Mouse (Mus musculus) hindbrain, embryonic 13.5 days (tissue): ENCODE measurements at regions not wholly inside any gene's neighbourhood (a gene's known extent, or its start where the extent isn't known, plus 50 kb on each side); places are given as distances from the start of the nearest gene placed in this dataset.

Experiments used
- ATAC-seq: fragments of 200-750 bp; cut with Nextera tagmentation; 2 replicates; pipeline ENCODE4 v1.8.0; 2017; ENCODE audit warnings: moderate TSS enrichment; ENCODE audit not compliant: low FRiP score
- H3K27ac ChIP-seq: fragments of 300-500 bp; sonication (generic); 2 replicates; pipeline ENCODE4 v1.5.1; 2015; ENCODE audit warnings: inconsistent platforms, mild to moderate bottlenecking, moderate library complexity
- H3K27me3 ChIP-seq: fragments of 300-500 bp; sonication (generic); 2 replicates; pipeline ENCODE4 v1.6.1; 2015; ENCODE audit warnings: mild to moderate bottlenecking, inconsistent platforms
- H3K36me3 ChIP-seq: fragments of 300-500 bp; sonication (generic); 2 replicates; pipeline ENCODE4 v1.6.1; 2015; ENCODE audit warnings: mild to moderate bottlenecking, inconsistent platforms
- H3K4me1 ChIP-seq: fragments of 300-500 bp; sonication (generic); replicated peaks from 2 replicates; pipeline ENCODE4 v1.6.1; 2015; ENCODE audit warnings: inconsistent platforms
- H3K4me2 ChIP-seq: fragments of 300-500 bp; sonication (generic); 2 replicates; pipeline ENCODE4 v1.6.1; 2015; ENCODE audit warnings: inconsistent platforms, mild to moderate bottlenecking, moderate library complexity
- H3K4me3 ChIP-seq: fragments of 300-500 bp; sonication (generic); 2 replicates; pipeline ENCODE4 v1.5.1; 2015; ENCODE audit warnings: mild to moderate bottlenecking, inconsistent platforms
- H3K9ac ChIP-seq: fragments of 300-500 bp; sonication (generic); 2 replicates; pipeline ENCODE4 v1.6.1; 2015; ENCODE audit warnings: mild to moderate bottlenecking, inconsistent platforms
- H3K9me3 ChIP-seq: fragments of 300-500 bp; sonication (generic); 2 replicates; pipeline ENCODE4 v1.6.1; 2016; ENCODE audit warnings: inconsistent platforms
- WGBS: fragments of 180-500 bp; shearing (Covaris S2); methylation state at CpG from one replicate; pipeline ENCODE4 v1.1.7; 2015; 5-methylcytosine and 5-hydroxymethylcytosine counted together

- H3K27ac ChIP-seq, result no peak overlapping the region
- H3K4me1 ChIP-seq, result peaks cover 27% of the 10 kb centered on the region
- 69% methylated on average over 8 of the region's 8 CpGs for WGBS
- H3K27me3 ChIP-seq, result peaks cover 5% of the 10 kb centered on the region; the same call in 1 of the 2 replicates
- H3K36me3 ChIP-seq, result no peaks in the 10 kb centered on the region
- ATAC-seq, result no peak
- no peaks in the 10 kb centered on the region for H3K9me3 ChIP-seq
- H3K4me3 ChIP-seq, result no peak overlapping the region
- H3K9ac ChIP-seq, result no peak overlapping the region
- H3K4me2 ChIP-seq, result no peak overlapping the region
These were observed 262.0 kb upstream of the Kazn start for GRCm38 (mm10) chr4:142501177-142501576.

- no peaks in the 10 kb centered on the region for H3K36me3 ChIP-seq
- no peak; the same call in 1 of the 2 replicates for ATAC-seq
- H3K4me3 ChIP-seq, result no peak overlapping the region
- no peak overlapping the region for H3K4me2 ChIP-seq
- 67% methylated on average over 7 of the region's 7 CpGs for WGBS
- no peak overlapping the region for H3K27ac ChIP-seq
- H3K9ac ChIP-seq, result no peak overlapping the region
- H3K9me3 ChIP-seq, result no peaks in the 10 kb centered on the region
- peaks cover 8% of the 10 kb centered on the region; the same call in 1 of the 2 replicates for H3K27me3 ChIP-seq
- peaks cover 23% of the 10 kb centered on the region for H3K4me1 ChIP-seq
These were observed 261.3 kb upstream of the Kazn start for GRCm38 (mm10) chr4:142500541-142500940.

- no peak overlapping the region for H3K27ac ChIP-seq
- H3K9ac ChIP-seq, result no peak overlapping the region
- 54% methylated on average over 12 of the region's 12 CpGs for WGBS
- H3K4me3 ChIP-seq, result no peak overlapping the region
- peaks cover 11% of the 10 kb centered on the region; the same call in 1 of the 2 replicates for H3K27me3 ChIP-seq
- no peak overlapping the region for H3K4me2 ChIP-seq
- H3K36me3 ChIP-seq, result no peaks in the 10 kb centered on the region
- no peak for ATAC-seq
- peaks cover 21% of the 10 kb centered on the region for H3K4me1 ChIP-seq
- no peaks in the 10 kb centered on the region for H3K9me3 ChIP-seq
These were observed 257.4 kb upstream of the Kazn start for GRCm38 (mm10) chr4:142496605-142497004.

- H3K27me3 ChIP-seq, result peaks cover 11% of the 10 kb centered on the region; the same call in 1 of the 2 replicates
- 83% methylated on average over 10 of the region's 10 CpGs for WGBS
- ATAC-seq, result no peak
- no peak overlapping the region for H3K4me2 ChIP-seq
- H3K36me3 ChIP-seq, result no peaks in the 10 kb centered on the region
- H3K4me3 ChIP-seq, result no peak overlapping the region
- no peaks in the 10 kb centered on the region for H3K9me3 ChIP-seq
- H3K9ac ChIP-seq, result no peak overlapping the region
- no peak overlapping the region for H3K27ac ChIP-seq
- peaks cover 10% of the 10 kb centered on the region for H3K4me1 ChIP-seq
These were observed 253.8 kb upstream of the Kazn start for GRCm38 (mm10) chr4:142492926-142493492.

- Histone ChIP-seq H3K9ac (0 out of 2 replicates have a peak overlapping the region, but pooled peaks have one; percentile 3), H3K4me2 (no peak overlapping the region), H3K9me3 (no peaks in the 10 kb centered on the region), H3K4me3 (no peak overlapping the region), H3K36me3 (no peaks in the 10 kb centered on the region), H3K27ac (peak overlapping the region; percentile 31; the same call in 1 of the 2 replicates), H3K4me1 (peaks cover 11% of the 10 kb centered on the region), H3K27me3 (no peaks in the 10 kb centered on the region)
- no peak for ATAC-seq
- WGBS, result 51% methylated on average over 4 of the region's 4 CpGs
These were observed 246.7 kb upstream of the Kazn start for GRCm38 (mm10) chr4:142485784-142486423.

- ATAC-seq, result no peak
- 0 out of 2 replicates have a peak, but pooled peaks cover 6% of the 10 kb centered on the region for H3K27me3 ChIP-seq
- no peaks in the 10 kb centered on the region for H3K36me3 ChIP-seq
- 77% methylated on average over 10 of the region's 10 CpGs for whole genome bisulfite sequencing
- peak overlapping the region; percentile 62 for H3K9ac ChIP-seq
- peaks cover 32% of the 10 kb centered on the region for H3K4me1 ChIP-seq
- H3K4me2 ChIP-seq, result peak overlapping the region; percentile 63
- H3K27ac ChIP-seq, result no peak overlapping the region
- H3K4me3 ChIP-seq, result peak overlapping the region; percentile 35
- H3K9me3 ChIP-seq, result no peaks in the 10 kb centered on the region
These were observed 236.4 kb upstream of the Kazn start for GRCm38 (mm10) chr4:142475632-142476031.

- Histone ChIP-seq H3K4me3 (peak overlapping the region; percentile 35), H3K9me3 (no peaks in the 10 kb centered on the region)
- 84% methylated on average over 7 of the region's 7 CpGs for WGBS
These were observed 235.4 kb upstream of the Kazn start for GRCm38 (mm10) chr4:142474626-142475025.

GRCm38 (mm10) chr4:142474018-142474417 is 234.8 kb upstream of the Kazn start:
- ATAC-seq, result peak; percentile 59; the same call in 1 of the 2 replicates
- Histone ChIP-seq H3K4me3 (no peak overlapping the region), H3K4me1 (peaks cover 32% of the 10 kb centered on the region), H3K9me3 (no peaks in the 10 kb centered on the region), H3K27ac (no peak overlapping the region), H3K27me3 (0 out of 2 replicates have a peak, but pooled peaks cover 6% of the 10 kb centered on the region), H3K9ac (no peak overlapping the region), H3K4me2 (peak overlapping the region; percentile 63), H3K36me3 (no peaks in the 10 kb centered on the region)
- 39% methylated on average over 12 of the region's 12 CpGs for WGBS

More at GRCm38 (mm10) chr4:142474626-142475025, 235.4 kb upstream of the Kazn start:
- H3K27ac ChIP-seq, result no peak overlapping the region
- no peak for ATAC-seq
- H3K4me2 ChIP-seq, result peak overlapping the region; percentile 63
- H3K4me1 ChIP-seq, result peaks cover 32% of the 10 kb centered on the region
- H3K9ac ChIP-seq, result no peak overlapping the region
- H3K27me3 ChIP-seq, result 0 out of 2 replicates have a peak, but pooled peaks cover 6% of the 10 kb centered on the region
- H3K36me3 ChIP-seq, result no peaks in the 10 kb centered on the region

GRCm38 (mm10) chr4:142473284-142473683 is 234.1 kb upstream of the Kazn start:
- 78% methylated on average over 8 of the region's 8 CpGs for WGBS
- no peaks in the 10 kb centered on the region for H3K9me3 ChIP-seq
- H3K36me3 ChIP-seq, result no peaks in the 10 kb centered on the region
- 0 out of 2 replicates have a peak, but pooled peaks cover 6% of the 10 kb centered on the region for H3K27me3 ChIP-seq
- peaks cover 34% of the 10 kb centered on the region for H3K4me1 ChIP-seq
- H3K9ac ChIP-seq, result no peak overlapping the region
- no peak overlapping the region for H3K4me2 ChIP-seq
- ATAC-seq, result no peak
- H3K27ac ChIP-seq, result no peak overlapping the region
- no peak overlapping the region for H3K4me3 ChIP-seq

GRCm38 (mm10) chr4:142472332-142472731 is 233.1 kb upstream of the Kazn start:
- Histone ChIP-seq H3K9me3 (no peaks in the 10 kb centered on the region), H3K4me1 (peaks cover 41% of the 10 kb centered on the region), H3K27ac (no peak overlapping the region), H3K27me3 (0 out of 2 replicates have a peak, but pooled peaks cover 6% of the 10 kb centered on the region), H3K36me3 (no peaks in the 10 kb centered on the region), H3K4me2 (no peak overlapping the region), H3K4me3 (no peak overlapping the region), H3K9ac (no peak overlapping the region)
- ATAC-seq, result no peak
- WGBS, result 86% methylated on average over 3 of the region's 3 CpGs

- Histone ChIP-seq H3K27ac (no peak overlapping the region), H3K4me3 (no peak overlapping the region), H3K36me3 (peaks cover 4% of the 10 kb centered on the region; the same call in 1 of the 2 replicates), H3K27me3 (0 out of 2 replicates have a peak, but pooled peaks cover 6% of the 10 kb centered on the region), H3K9me3 (no peaks in the 10 kb centered on the region), H3K4me2 (no peak overlapping the region), H3K9ac (no peak overlapping the region), H3K4me1 (peaks cover 40% of the 10 kb centered on the region)
- ATAC-seq, result no peak
- 82% methylated on average over 6 of the region's 6 CpGs for WGBS
These were observed 231.6 kb upstream of the Kazn start for GRCm38 (mm10) chr4:142470784-142471183.

- 27% methylated on average over 6 of the region's 6 CpGs for WGBS
- Histone ChIP-seq H3K9ac (no peak overlapping the region), H3K27me3 (no peaks in the 10 kb centered on the region), H3K4me2 (no peak overlapping the region), H3K4me1 (peaks cover 11% of the 10 kb centered on the region), H3K9me3 (no peaks in the 10 kb centered on the region), H3K27ac (peak overlapping the region; percentile 68), H3K4me3 (no peak overlapping the region), H3K36me3 (peaks cover 9% of the 10 kb centered on the region; the same call in 1 of the 2 replicates)
- no peak for ATAC-seq
These were observed 228.7 kb upstream of the Kazn start for GRCm38 (mm10) chr4:142467920-142468319.
